Mouse (Mus musculus): Measurements from ENCODE around the gene Wipf1. TPM values are rescaled to one million over a fixed set of nuclear protein-coding genes. Genes with fewer than 3 reads are reported as not detected.

Gene Wipf1
- polyA plus RNA-seq, 1 experiment from 2014 or later: 4.1 TPM

DNA sequence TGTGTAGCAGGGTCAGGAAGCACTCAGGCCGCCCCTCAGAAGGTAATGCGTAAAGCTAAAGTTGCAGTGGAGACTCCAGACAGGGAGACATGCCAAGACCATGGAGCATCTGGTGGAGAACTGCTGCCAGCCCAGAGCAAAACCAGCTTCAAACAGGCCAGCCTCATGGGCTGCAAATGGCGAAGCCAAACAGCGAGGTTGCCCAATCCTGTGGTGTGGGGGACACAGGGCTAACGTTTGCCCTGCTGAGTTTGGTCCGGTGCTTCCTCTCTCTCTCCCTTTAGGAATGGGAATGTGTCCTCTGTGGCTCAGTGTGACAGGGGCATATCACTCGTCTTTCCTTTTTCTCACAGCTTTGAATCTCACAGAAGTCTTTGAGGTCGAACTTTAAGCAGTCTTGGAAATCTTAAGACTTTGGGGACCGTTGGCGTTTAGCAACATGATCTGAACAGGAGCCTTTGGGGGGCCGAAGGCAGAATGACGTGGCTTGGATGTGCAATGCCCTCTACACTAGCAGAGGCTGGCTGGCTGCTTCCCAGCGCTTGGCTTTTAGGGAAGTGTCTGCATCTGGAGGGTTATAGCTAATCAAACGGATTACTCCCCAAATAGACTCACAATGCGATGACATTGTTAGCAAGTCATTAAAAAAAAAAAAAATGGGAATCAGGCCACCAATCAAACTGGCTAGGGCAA is 6.7 kb upstream of the Wipf1 start:
- H3K27ac ChIP-seq (ENCODE audit: low read length): no peak overlapping the region
- H3K4me3 ChIP-seq (ENCODE audit: low read depth, low read length): no peak overlapping the region
- H3K9me3 ChIP-seq (replicated peaks; ENCODE audit: control insufficient read depth, low read length): no peaks in the 10 kb centered on the region
- no peak for ATAC-seq (ENCODE audit: low read depth)
- H3K9ac ChIP-seq (ENCODE audit: low read depth, low read length): no peak overlapping the region
- H3K27me3 ChIP-seq (ENCODE audit: control insufficient read depth, insufficient read depth, low read depth, low read length): no peaks in the 10 kb centered on the region; the same call in 1 of the 2 replicates
- 61% methylated on average over 15 of the region's 15 CpGs for WGBS (ENCODE audit: insufficient replicate concordance)
- H3K4me2 ChIP-seq (ENCODE audit: low read depth, low read length): no peak overlapping the region
- H3K4me1 ChIP-seq (ENCODE audit: control insufficient read depth, low read depth, low read length): peaks cover 6% of the 10 kb centered on the region; the same call in 1 of the 2 replicates
- H3K36me3 ChIP-seq (ENCODE audit: control insufficient read depth, insufficient read depth): no peaks in the 10 kb centered on the region

- 68% methylated on average over 10 of the region's 10 CpGs for WGBS (ENCODE audit: insufficient replicate concordance)
- no peaks in the 10 kb centered on the region for H3K9me3 ChIP-seq (replicated peaks; ENCODE audit: control insufficient read depth, low read length)
- peaks cover 14% of the 10 kb centered on the region for H3K4me1 ChIP-seq (ENCODE audit: control insufficient read depth, low read depth, low read length)
Measured at GRCm38 (mm10) chr2:73534720-73535119, 5.2 kb upstream of the Wipf1 start.

DNA sequence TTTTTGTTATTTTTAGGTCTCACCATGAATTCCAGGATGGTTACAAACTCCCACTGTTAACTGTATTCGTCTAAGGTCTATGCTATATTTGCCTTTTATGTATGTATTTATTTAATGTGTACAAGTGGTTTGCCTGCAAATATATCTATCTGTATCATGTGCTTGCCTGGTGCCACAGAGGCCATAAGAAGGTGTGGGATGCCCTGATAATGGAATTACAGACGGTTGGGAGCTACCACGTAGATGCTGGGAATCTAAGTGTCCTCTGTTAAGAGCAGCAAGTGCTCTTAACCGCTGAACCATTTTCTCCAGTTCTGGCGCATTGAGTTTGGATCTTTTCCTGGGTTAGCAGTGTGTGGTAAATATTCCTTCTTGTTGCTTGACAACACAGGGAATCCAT is 953 bp upstream of the Wipf1 start:
- WGBS (ENCODE audit: insufficient replicate concordance): 29% methylated on average over 5 of the region's 5 CpGs
- Histone ChIP-seq H3K4me3 (ENCODE audit: low read depth, low read length) (no peak overlapping the region), H3K4me2 (ENCODE audit: low read depth, low read length) (peak overlapping the region; percentile 86; the same call in 1 of the 2 replicates), H3K9ac (ENCODE audit: low read depth, low read length) (no peak overlapping the region), H3K27ac (ENCODE audit: low read length) (no peak overlapping the region), H3K4me1 (ENCODE audit: control insufficient read depth, low read depth, low read length) (peaks cover 19% of the 10 kb centered on the region), H3K36me3 (ENCODE audit: control insufficient read depth, insufficient read depth) (no peaks in the 10 kb centered on the region), H3K9me3 (replicated peaks; ENCODE audit: control insufficient read depth, low read length) (no peaks in the 10 kb centered on the region), H3K27me3 (ENCODE audit: control insufficient read depth, insufficient read depth, low read depth, low read length) (peaks cover 21% of the 10 kb centered on the region)
- ATAC-seq (ENCODE audit: low read depth): peak; percentile 47; the same call in 1 of the 2 replicates

More at GRCm38 (mm10) chr2:73534720-73535119, 5.2 kb upstream of the Wipf1 start:
- H3K27ac ChIP-seq (ENCODE audit: low read length): no peak overlapping the region
- peaks cover under 1% of the 10 kb centered on the region; the same call in 1 of the 2 replicates for H3K27me3 ChIP-seq (ENCODE audit: control insufficient read depth, insufficient read depth, low read depth, low read length)
- H3K4me3 ChIP-seq (ENCODE audit: low read depth, low read length): no peak overlapping the region
- H3K9ac ChIP-seq (ENCODE audit: low read depth, low read length): no peak overlapping the region
- ATAC-seq (ENCODE audit: low read depth): no peak
- H3K36me3 ChIP-seq (ENCODE audit: control insufficient read depth, insufficient read depth): no peaks in the 10 kb centered on the region
- H3K4me2 ChIP-seq (ENCODE audit: low read depth, low read length): no peak overlapping the region

DNA sequence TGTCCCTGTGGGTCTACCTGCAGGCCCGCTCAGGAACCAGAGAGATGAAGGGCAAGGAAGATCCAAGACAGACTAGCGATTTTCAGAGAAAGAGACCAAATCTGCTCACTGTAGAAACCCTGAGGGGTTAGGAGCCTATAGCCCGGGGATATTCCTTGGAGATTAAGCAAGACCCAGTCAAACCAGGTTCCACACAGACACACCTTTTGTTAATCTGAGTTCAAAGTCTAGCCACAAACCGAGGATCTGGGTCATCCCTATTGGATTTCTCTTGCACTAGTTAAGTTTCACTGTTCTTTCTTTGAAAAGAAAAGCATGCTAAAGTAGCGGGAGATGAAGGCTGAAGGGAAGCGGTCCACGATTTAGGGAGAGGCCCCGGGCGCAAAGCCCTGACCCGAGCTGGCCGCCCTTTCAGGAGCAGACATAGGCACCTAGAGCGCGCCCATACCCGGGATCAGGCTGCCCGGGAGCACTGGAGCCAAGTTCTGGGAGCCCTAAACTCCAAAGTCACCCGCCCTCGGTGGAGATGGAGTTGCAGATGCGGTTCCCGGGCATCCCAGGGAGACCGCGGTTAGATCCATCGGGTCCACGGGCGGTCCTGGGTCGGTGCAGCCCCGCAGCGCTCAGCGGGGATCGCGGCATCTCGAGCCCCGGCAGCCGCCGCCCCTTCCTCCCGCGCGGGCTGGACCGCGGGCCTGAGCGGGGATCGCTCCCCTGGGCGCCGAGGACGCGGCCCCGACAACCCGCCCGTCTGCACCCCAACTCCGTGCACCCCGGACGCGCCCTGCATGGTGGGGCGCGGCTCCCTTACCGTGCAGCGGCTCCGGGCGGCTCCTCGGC is 798 bp downstream of the Wipf1 start:
- peak; percentile 62 for ATAC-seq (ENCODE audit: low read depth)
- H3K4me2 ChIP-seq (ENCODE audit: low read depth, low read length): peak overlapping the region; percentile 86
- H3K4me3 ChIP-seq (ENCODE audit: low read depth, low read length): peak overlapping the region; percentile 70
- WGBS (ENCODE audit: insufficient replicate concordance): 5% methylated on average over 56 of the region's 59 CpGs
- no peaks in the 10 kb centered on the region for H3K9me3 ChIP-seq (replicated peaks; ENCODE audit: control insufficient read depth, low read length)
- H3K9ac ChIP-seq (ENCODE audit: low read depth, low read length): peak overlapping the region; percentile 68
- peaks cover 21% of the 10 kb centered on the region for H3K27me3 ChIP-seq (ENCODE audit: control insufficient read depth, insufficient read depth, low read depth, low read length)
- peaks cover 19% of the 10 kb centered on the region for H3K4me1 ChIP-seq (ENCODE audit: control insufficient read depth, low read depth, low read length)
- H3K27ac ChIP-seq (ENCODE audit: low read length): peak overlapping the region; percentile 59
- no peaks in the 10 kb centered on the region for H3K36me3 ChIP-seq (ENCODE audit: control insufficient read depth, insufficient read depth)

- no peak overlapping the region for H3K27ac ChIP-seq (ENCODE audit: low read length)
- no peak overlapping the region for H3K4me2 ChIP-seq (ENCODE audit: low read depth, low read length)
- no peak overlapping the region for H3K4me3 ChIP-seq (ENCODE audit: low read depth, low read length)
- H3K27me3 ChIP-seq (ENCODE audit: control insufficient read depth, insufficient read depth, low read depth, low read length): peaks cover 21% of the 10 kb centered on the region
- peaks cover 20% of the 10 kb centered on the region for H3K4me1 ChIP-seq (ENCODE audit: control insufficient read depth, low read depth, low read length)
- no peak overlapping the region for H3K9ac ChIP-seq (ENCODE audit: low read depth, low read length)
- WGBS (ENCODE audit: insufficient replicate concordance): 79% methylated on average over 11 of the region's 11 CpGs
- H3K36me3 ChIP-seq (ENCODE audit: control insufficient read depth, insufficient read depth): no peaks in the 10 kb centered on the region
- no peak for ATAC-seq (ENCODE audit: low read depth)
- H3K9me3 ChIP-seq (replicated peaks; ENCODE audit: control insufficient read depth, low read length): no peaks in the 10 kb centered on the region
Measured at GRCm38 (mm10) chr2:73527956-73528355, 1.6 kb downstream of the Wipf1 start.

DNA sequence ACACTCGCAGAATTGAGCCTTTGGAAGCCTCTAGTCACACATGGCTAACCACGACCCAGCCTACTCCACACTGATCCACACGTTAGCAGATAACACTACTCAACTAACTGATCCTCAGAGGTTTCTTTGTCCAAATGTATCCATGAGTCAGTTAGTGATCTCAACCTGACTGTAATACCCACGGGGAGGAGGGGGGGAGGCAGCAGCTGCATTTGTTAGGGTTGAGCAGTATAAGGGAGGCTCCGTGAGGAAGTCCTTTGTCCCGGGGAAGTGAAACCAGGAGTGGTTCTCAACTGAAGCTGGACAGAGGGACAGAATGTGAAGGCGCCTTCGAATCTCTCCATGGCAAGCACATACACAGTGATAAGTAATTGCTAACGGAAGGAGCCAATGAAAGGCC is 2.8 kb downstream of the Wipf1 start:
- H3K36me3 ChIP-seq (ENCODE audit: control insufficient read depth, insufficient read depth): no peaks in the 10 kb centered on the region
- no peak overlapping the region for H3K4me2 ChIP-seq (ENCODE audit: low read depth, low read length)
- no peak for ATAC-seq (ENCODE audit: low read depth)
- H3K9me3 ChIP-seq (replicated peaks; ENCODE audit: control insufficient read depth, low read length): no peaks in the 10 kb centered on the region
- 47% methylated on average over 9 of the region's 9 CpGs for WGBS (ENCODE audit: insufficient replicate concordance)
- no peak overlapping the region for H3K9ac ChIP-seq (ENCODE audit: low read depth, low read length)
- no peak overlapping the region for H3K4me3 ChIP-seq (ENCODE audit: low read depth, low read length)
- no peak overlapping the region for H3K27ac ChIP-seq (ENCODE audit: low read length)
- peaks cover 21% of the 10 kb centered on the region for H3K27me3 ChIP-seq (ENCODE audit: control insufficient read depth, insufficient read depth, low read depth, low read length)
- peaks cover 21% of the 10 kb centered on the region for H3K4me1 ChIP-seq (ENCODE audit: control insufficient read depth, low read depth, low read length)

DNA sequence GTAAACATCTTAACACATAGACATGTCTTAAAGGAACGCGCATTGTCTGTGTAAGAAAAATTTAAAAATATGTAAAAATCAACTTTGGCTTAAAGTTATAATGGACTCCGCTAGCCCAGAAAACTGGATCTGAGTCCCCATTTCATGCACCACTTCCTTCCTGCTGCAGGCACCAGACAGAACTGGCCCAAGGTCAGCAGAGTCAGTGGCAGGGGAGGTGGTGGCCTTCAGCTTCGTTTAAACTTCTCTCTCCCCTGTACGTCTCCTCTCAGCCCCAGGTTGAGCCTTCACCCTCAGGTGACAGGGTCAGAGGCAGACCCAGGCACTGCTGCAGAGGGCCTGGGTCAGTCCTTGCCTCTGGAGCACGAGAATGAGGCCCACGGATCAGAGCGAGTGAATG is 6.6 kb downstream of the Wipf1 start:
- Histone ChIP-seq H3K9me3 (replicated peaks; ENCODE audit: control insufficient read depth, low read length) (no peaks in the 10 kb centered on the region), H3K27me3 (ENCODE audit: control insufficient read depth, insufficient read depth, low read depth, low read length) (peaks cover 6% of the 10 kb centered on the region; the same call in 1 of the 2 replicates), H3K9ac (ENCODE audit: low read depth, low read length) (no peak overlapping the region), H3K4me2 (ENCODE audit: low read depth, low read length) (no peak overlapping the region), H3K4me3 (ENCODE audit: low read depth, low read length) (no peak overlapping the region), H3K27ac (ENCODE audit: low read length) (no peak overlapping the region), H3K36me3 (ENCODE audit: control insufficient read depth, insufficient read depth) (no peaks in the 10 kb centered on the region), H3K4me1 (ENCODE audit: control insufficient read depth, low read depth, low read length) (peaks cover 5% of the 10 kb centered on the region; the same call in 1 of the 2 replicates)
- 42% methylated on average over 8 of the region's 8 CpGs for WGBS (ENCODE audit: insufficient replicate concordance)
- ATAC-seq (ENCODE audit: low read depth): no peak

DNA sequence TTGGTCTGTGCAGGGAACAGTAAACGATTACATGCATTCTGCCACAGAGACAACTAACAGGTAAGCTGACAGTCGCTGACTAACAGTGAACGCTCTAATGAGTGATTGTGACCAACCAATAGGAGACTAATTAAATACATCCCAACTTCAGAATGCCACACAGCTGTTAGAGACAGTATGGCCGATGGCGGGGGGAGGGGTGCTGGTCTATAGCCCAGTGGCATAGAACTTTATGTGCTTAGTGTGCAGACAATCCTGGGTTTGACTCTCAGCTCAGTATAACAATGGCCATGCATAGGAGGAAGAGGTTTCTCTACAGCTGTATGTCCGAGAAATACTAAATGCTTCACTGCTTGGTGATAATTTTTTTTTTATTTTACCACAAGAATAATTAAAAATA is 7.2 kb downstream of the Wipf1 start:
- 59% methylated on average over 6 of the region's 6 CpGs for WGBS (ENCODE audit: insufficient replicate concordance)
- no peak overlapping the region for H3K27ac ChIP-seq (ENCODE audit: low read length)
- no peak overlapping the region for H3K4me3 ChIP-seq (ENCODE audit: low read depth, low read length)

DNA sequence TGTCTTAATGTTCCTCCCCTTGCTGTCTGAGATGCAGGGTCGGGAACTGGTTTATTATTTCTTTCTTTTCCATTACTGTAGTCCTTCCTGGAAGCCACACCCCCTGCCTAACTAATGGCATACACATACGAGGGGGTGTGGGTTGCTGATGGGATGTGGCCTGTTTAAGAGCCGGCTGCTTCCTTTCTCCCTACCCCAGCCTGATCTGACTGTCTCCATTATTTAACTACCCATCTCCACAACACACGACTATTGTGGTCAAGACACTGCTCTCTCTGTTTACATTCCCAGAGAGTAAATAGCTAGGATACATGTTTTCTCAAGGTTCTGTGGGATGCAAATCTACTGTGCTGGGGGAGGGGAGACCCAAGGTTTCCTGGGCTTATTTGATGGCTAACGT is 7.8 kb downstream of the Wipf1 start:
- H3K4me1 ChIP-seq (ENCODE audit: control insufficient read depth, low read depth, low read length): peaks cover 5% of the 10 kb centered on the region; the same call in 1 of the 2 replicates
- ATAC-seq (ENCODE audit: low read depth): no peak
- no peak overlapping the region for H3K9ac ChIP-seq (ENCODE audit: low read depth, low read length)
- no peaks in the 10 kb centered on the region; the same call in 1 of the 2 replicates for H3K36me3 ChIP-seq (ENCODE audit: control insufficient read depth, insufficient read depth)
- WGBS (ENCODE audit: insufficient replicate concordance): 22% methylated on average over 5 of the region's 5 CpGs
- H3K4me3 ChIP-seq (ENCODE audit: low read depth, low read length): no peak overlapping the region
- no peaks in the 10 kb centered on the region for H3K9me3 ChIP-seq (replicated peaks; ENCODE audit: control insufficient read depth, low read length)
- no peak overlapping the region for H3K27ac ChIP-seq (ENCODE audit: low read length)
- no peak overlapping the region for H3K4me2 ChIP-seq (ENCODE audit: low read depth, low read length)
- H3K27me3 ChIP-seq (ENCODE audit: control insufficient read depth, insufficient read depth, low read depth, low read length): peaks cover under 1% of the 10 kb centered on the region; the same call in 1 of the 2 replicates

More for the DNA sequence above, 7.2 kb downstream of the Wipf1 start:
- Histone ChIP-seq H3K4me2 (ENCODE audit: low read depth, low read length) (no peak overlapping the region), H3K9me3 (replicated peaks; ENCODE audit: control insufficient read depth, low read length) (no peaks in the 10 kb centered on the region), H3K27me3 (ENCODE audit: control insufficient read depth, insufficient read depth, low read depth, low read length) (peaks cover 6% of the 10 kb centered on the region; the same call in 1 of the 2 replicates), H3K4me1 (ENCODE audit: control insufficient read depth, low read depth, low read length) (peaks cover 5% of the 10 kb centered on the region; the same call in 1 of the 2 replicates), H3K36me3 (ENCODE audit: control insufficient read depth, insufficient read depth) (no peaks in the 10 kb centered on the region), H3K9ac (ENCODE audit: low read depth, low read length) (no peak overlapping the region)
- no peak for ATAC-seq (ENCODE audit: low read depth)

All from liver, embryonic 16.5 days (tissue).